Mouse (Mus musculus) stomach, embryonic 14.5 days (tissue): Measurements from ENCODE around the gene Syt17. TPM values are rescaled to one million over a fixed set of nuclear protein-coding genes. Genes with fewer than 3 reads are reported as not detected.

ENCODE experiments used
- ATAC-seq: fragments of 200-750 bp; cut with Nextera tagmentation; 2 replicates; pipeline ENCODE4 v1.8.0; 2017; ENCODE audit warnings: low read depth, moderate TSS enrichment; ENCODE audit not compliant: insufficient number of reproducible peaks, insufficient read depth, low FRiP score
- H3K27ac ChIP-seq: fragments of 300-500 bp; sonication (generic); 2 replicates; pipeline ENCODE4 v1.5.1; 2014; ENCODE audit warnings: mild to moderate bottlenecking, low read length, moderate library complexity, mixed read lengths
- H3K27me3 ChIP-seq: fragments of 300-500 bp; sonication (generic); 2 replicates; pipeline ENCODE4 v1.6.1; 2014; ENCODE audit warnings: low read length, control low read depth, mixed read lengths; ENCODE audit not compliant: control insufficient read depth, insufficient read depth
- H3K36me3 ChIP-seq: fragments of 300-500 bp; sonication (generic); 2 replicates; pipeline ENCODE4 v1.6.1; 2014; ENCODE audit warnings: mild to moderate bottlenecking, control low read depth, low read length, moderate library complexity, mixed read lengths; ENCODE audit not compliant: control insufficient read depth, insufficient read depth
- H3K4me1 ChIP-seq: fragments of 300-500 bp; sonication (generic); 2 replicates; pipeline ENCODE4 v1.6.1; 2014; ENCODE audit warnings: low read length, control low read depth, mixed read lengths; ENCODE audit not compliant: control insufficient read depth, insufficient read depth
- H3K4me2 ChIP-seq: fragments of 300-500 bp; sonication (generic); replicated peaks from 2 replicates; pipeline ENCODE4 v1.6.1; 2014; ENCODE audit warnings: low read depth, low read length, control low read depth
- H3K4me3 ChIP-seq: fragments of 300-500 bp; sonication (generic); 2 replicates; pipeline ENCODE4 v1.5.1; 2014; ENCODE audit warnings: low read depth, low read length, control low read depth
- H3K9ac ChIP-seq: fragments of 300-500 bp; sonication (generic); replicated peaks from 2 replicates; pipeline ENCODE4 v1.6.1; 2014; ENCODE audit warnings: low read depth, mild to moderate bottlenecking, control low read depth, low read length, moderate library complexity, mixed read lengths
- H3K9me3 ChIP-seq: fragments of 300-500 bp; sonication (generic); 2 replicates; pipeline ENCODE4 v1.6.1; 2016; ENCODE audit warnings: low read depth, low read length, control low read depth; ENCODE audit not compliant: control insufficient read depth
- WGBS: fragments of 180-500 bp; shearing (Covaris S2); extraction: QIAGEN DNeasy Blood & Tissue Kit; methylation state at CpG from one replicate; pipeline ENCODE4 v1.1.7; 2014; 5-methylcytosine and 5-hydroxymethylcytosine counted together
- polyA plus RNA-seq: library from polyadenylated mRNA; unstranded; fragments of >200 nt; fragmentation: Nextera tagmentation; extraction: Ambion mirVana; gene quantifications from 2 replicates; pipeline ENCODE4 v1.2.1, GENCODE M21; 2014

Gene Syt17
- polyA plus RNA-seq, 1 experiment from 2014 or later = 7.8 TPM

DNA sequence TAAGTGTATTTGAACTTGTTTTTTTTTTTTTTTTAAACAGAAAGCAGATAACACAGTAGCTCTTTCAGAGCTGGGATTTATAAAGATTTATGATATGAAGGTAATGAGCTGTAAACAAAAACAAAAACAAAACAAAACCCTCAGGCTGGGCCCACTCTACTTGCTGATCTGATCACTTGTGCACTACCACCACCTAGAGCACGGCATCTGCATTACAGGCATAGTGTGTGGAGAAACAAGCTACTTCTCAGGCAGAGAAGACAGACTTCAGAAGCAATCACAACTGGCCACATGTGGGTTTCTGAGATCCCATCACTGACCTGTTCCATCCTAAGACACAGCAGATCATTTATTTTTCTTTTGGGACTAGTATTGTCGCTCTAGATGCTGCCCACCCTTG lies 38.6 kb downstream of the Syt17 start:
- no peaks in the 10 kb centered on the region for H3K9me3 ChIP-seq

DNA sequence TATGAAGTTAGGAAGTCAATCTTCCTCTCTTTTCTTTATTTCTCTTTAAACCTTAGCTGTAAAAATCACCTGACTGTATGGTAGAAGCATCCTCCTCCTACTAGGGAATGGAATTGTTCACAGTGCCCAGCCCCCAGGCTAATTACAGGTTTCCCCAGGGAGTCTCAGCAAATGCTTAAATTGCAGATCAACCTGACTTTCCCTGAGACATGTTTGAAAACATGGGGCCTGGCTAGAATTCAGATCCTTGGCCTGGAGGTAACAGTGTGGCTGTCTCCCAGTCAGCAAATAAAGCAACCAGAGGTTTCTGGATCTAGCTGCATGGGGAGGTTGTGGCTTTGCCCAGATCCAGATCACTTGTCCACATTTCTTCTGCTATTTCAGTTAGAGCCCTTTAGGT lies 42.8 kb downstream of the Syt17 start:
- no peaks in the 10 kb centered on the region for H3K4me1 ChIP-seq
- H3K9ac ChIP-seq = no peak overlapping the region
- H3K36me3 ChIP-seq = no peaks in the 10 kb centered on the region
- no peak overlapping the region for H3K4me3 ChIP-seq
- H3K27me3 ChIP-seq = no peaks in the 10 kb centered on the region
- no peak for ATAC-seq
- no peak overlapping the region for H3K27ac ChIP-seq
- H3K9me3 ChIP-seq = no peaks in the 10 kb centered on the region
- H3K4me2 ChIP-seq = no peak overlapping the region

More for the DNA sequence above, 38.6 kb downstream of the Syt17 start:
- H3K4me1 ChIP-seq = no peaks in the 10 kb centered on the region
- no peak overlapping the region for H3K4me3 ChIP-seq
- no peak overlapping the region for H3K27ac ChIP-seq
- WGBS = 52% methylated on average over 2 of the region's 2 CpGs
- no peak overlapping the region for H3K9ac ChIP-seq
- ATAC-seq = no peak
- no peaks in the 10 kb centered on the region for H3K27me3 ChIP-seq
- H3K4me2 ChIP-seq = no peak overlapping the region
- no peaks in the 10 kb centered on the region for H3K36me3 ChIP-seq

- H3K4me3 ChIP-seq = no peak overlapping the region
- no peak overlapping the region for H3K4me2 ChIP-seq
- H3K4me1 ChIP-seq = no peaks in the 10 kb centered on the region
- no peaks in the 10 kb centered on the region for H3K27me3 ChIP-seq
- H3K36me3 ChIP-seq = no peaks in the 10 kb centered on the region
- WGBS = 61% methylated on average over 3 of the region's 3 CpGs
- peak overlapping the region; percentile 21; the same call in 1 of the 2 replicates for H3K27ac ChIP-seq
- H3K9ac ChIP-seq = no peak overlapping the region
- H3K9me3 ChIP-seq = no peaks in the 10 kb centered on the region
- peak; percentile 59; the same call in 1 of the 2 replicates for ATAC-seq
Measured at GRCm38 (mm10) chr7:118402576-118403022, 45.4 kb downstream of the Syt17 start.

DNA sequence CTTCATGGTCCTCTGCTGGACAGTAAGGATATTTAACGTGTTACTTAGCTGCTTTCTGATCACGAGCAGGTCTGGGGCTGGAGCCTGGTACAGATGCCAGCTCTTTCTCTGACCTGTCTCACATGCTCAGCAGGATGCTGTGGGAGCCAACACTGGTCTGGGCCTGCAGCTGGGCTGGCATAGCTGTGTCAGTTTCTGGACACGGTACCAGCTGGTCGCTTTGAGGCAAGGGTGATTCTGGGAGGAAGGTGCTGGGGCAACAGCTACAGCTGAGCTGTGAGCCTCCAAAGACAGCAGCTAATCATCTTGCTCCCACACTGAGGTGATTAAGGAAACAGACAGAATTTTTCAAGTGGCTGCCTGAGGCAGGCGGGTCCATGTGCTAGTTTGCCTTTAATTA lies 46.1 kb downstream of the Syt17 start:
- no peaks in the 10 kb centered on the region for H3K9me3 ChIP-seq
- no peak overlapping the region for H3K9ac ChIP-seq
- H3K4me1 ChIP-seq = no peaks in the 10 kb centered on the region
- no peak for ATAC-seq
- H3K4me3 ChIP-seq = no peak overlapping the region
- H3K36me3 ChIP-seq = no peaks in the 10 kb centered on the region
- WGBS = 70% methylated on average over 5 of the region's 5 CpGs
- no peaks in the 10 kb centered on the region for H3K27me3 ChIP-seq
- no peak overlapping the region for H3K27ac ChIP-seq
- no peak overlapping the region for H3K4me2 ChIP-seq

DNA sequence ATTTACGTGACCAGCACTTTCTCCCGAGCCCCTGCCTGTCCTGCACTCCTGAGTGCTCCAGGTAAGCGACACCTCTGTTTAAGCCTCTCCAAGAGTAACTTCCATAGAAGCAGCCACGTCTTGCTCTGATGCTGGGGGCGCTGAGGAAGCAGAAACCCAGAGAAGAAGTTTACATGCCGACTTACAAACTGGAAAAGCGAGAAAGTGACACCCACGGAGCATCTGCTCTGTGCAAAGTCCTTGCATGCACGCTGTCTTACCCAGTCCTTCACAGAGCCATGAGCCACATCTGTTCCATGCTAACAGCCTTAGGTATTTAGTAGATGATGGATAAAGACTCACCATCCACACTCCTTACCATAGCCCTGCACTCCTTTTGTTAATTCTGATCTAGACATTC lies 48.3 kb downstream of the Syt17 start:
- ATAC-seq = no peak
- H3K27ac ChIP-seq = no peak overlapping the region
- no peaks in the 10 kb centered on the region for H3K27me3 ChIP-seq
- H3K4me2 ChIP-seq = no peak overlapping the region
- H3K9me3 ChIP-seq = no peaks in the 10 kb centered on the region
- H3K4me1 ChIP-seq = no peaks in the 10 kb centered on the region
- WGBS = 83% methylated on average over 9 of the region's 9 CpGs
- H3K36me3 ChIP-seq = no peaks in the 10 kb centered on the region
- H3K4me3 ChIP-seq = no peak overlapping the region
- no peak overlapping the region for H3K9ac ChIP-seq

DNA sequence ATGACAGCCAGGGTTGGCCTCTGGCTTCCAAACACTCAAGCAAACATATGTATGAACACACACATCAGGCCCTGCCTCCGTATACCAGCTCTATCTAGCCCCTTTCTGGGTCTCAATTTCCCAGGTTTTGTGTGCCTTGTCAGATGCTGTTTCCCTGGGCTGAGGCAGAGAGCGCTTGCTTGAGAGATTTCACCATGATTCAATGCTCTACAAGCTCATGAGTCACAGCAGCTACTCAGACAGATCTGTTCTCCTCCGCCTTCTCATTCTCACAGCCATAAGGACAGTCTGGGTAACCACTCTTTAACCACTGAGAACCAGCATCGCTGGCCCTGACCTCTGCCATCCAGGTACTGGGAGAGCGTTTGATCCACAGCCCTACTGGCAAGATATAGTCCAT lies 57.3 kb downstream of the Syt17 start:
- ATAC-seq = no peak
- Histone ChIP-seq H3K36me3 (no peaks in the 10 kb centered on the region), H3K27me3 (no peaks in the 10 kb centered on the region), H3K4me2 (no peak overlapping the region), H3K27ac (no peak overlapping the region), H3K9ac (no peak overlapping the region), H3K4me3 (no peak overlapping the region), H3K4me1 (no peaks in the 10 kb centered on the region), H3K9me3 (no peaks in the 10 kb centered on the region)
- WGBS = 82% methylated on average over 5 of the region's 5 CpGs

DNA sequence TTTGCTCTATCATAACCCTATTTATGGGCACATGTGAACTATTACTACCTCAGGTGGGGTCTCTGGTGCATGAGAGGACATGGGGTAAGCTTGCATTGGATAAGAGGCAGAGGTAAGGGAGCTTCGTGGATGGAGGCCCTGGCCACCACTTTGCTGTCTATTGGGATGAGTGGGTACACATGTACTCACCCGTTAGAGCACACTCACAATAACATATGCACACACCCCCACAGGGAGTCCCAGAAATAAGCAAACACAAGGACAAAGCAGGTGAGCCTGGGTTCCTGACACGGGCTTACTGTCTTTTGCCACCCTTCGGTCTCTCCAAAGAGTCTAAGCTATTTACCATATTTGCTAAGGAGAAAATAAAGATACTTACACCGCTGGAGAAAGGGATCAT lies 67.0 kb downstream of the Syt17 start:
- H3K9me3 ChIP-seq = no peaks in the 10 kb centered on the region
- H3K4me1 ChIP-seq = no peaks in the 10 kb centered on the region
- no peak overlapping the region for H3K27ac ChIP-seq
- ATAC-seq = no peak
- H3K36me3 ChIP-seq = no peaks in the 10 kb centered on the region
- WGBS = 86% methylated on average over 5 of the region's 5 CpGs
- H3K4me2 ChIP-seq = no peak overlapping the region
- no peak overlapping the region for H3K4me3 ChIP-seq
- H3K27me3 ChIP-seq = no peaks in the 10 kb centered on the region
- no peak overlapping the region for H3K9ac ChIP-seq

GRCm38 (mm10) chr7:118380056-118380455 lies 68.0 kb downstream of the Syt17 start:
- 79% methylated on average over 3 of the region's 3 CpGs for WGBS
- Histone ChIP-seq H3K4me2 (no peak overlapping the region), H3K27me3 (no peaks in the 10 kb centered on the region), H3K36me3 (no peaks in the 10 kb centered on the region), H3K4me3 (no peak overlapping the region), H3K4me1 (no peaks in the 10 kb centered on the region), H3K27ac (no peak overlapping the region), H3K9me3 (no peaks in the 10 kb centered on the region), H3K9ac (no peak overlapping the region)
- ATAC-seq = no peak

DNA sequence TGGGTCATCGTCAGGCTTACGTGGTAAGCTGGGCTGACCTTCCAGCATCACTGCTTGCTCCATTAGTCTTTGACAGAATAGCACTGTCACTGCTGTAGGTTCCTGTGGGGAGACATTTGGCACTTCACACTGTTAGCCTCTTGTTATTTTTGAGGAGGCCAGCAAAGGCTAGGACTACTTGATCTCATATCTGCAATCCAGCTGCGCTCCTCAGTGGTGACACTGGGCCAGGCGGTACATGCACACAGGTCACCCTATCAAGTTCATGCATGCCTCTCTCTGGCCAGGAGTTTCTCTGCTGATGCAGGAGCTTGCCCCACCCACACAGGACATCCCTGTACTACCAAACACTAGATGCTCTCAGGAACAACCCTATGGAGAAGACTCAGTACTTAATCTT lies 71.4 kb downstream of the Syt17 start:
- no peaks in the 10 kb centered on the region for H3K36me3 ChIP-seq
- no peaks in the 10 kb centered on the region for H3K9me3 ChIP-seq
- H3K9ac ChIP-seq = no peak overlapping the region
- H3K4me2 ChIP-seq = no peak overlapping the region
- H3K27me3 ChIP-seq = no peaks in the 10 kb centered on the region
- no peak overlapping the region for H3K27ac ChIP-seq
- no peaks in the 10 kb centered on the region for H3K4me1 ChIP-seq
- no peak for ATAC-seq
- 88% methylated on average over 4 of the region's 4 CpGs for WGBS
- H3K4me3 ChIP-seq = no peak overlapping the region
